Comparison of ENCODE assay signal across 22 mouse cellular contexts in genomic region chr14:27196980-27197379, GRCm38 (mm10).
DNase-seq lines count a peak whose midpoint lies in the region; ATAC-seq lines count a peak whose summit lies in the region.
"Had no signal": no experiment of that assay in that cellular context is flagged by ENCODE, and none has a peak within 500 bp of the region (broad histone marks: within the 10 kb centered on the region; RNA-seq: fewer than 3 reads in every experiment).

No protein-coding gene starts in this region.

- WGBS in kidney, embryonic 15.5 days, result 71% methylated on average over 8 of the region's 8 CpGs

- peak; percentile 46 to 47 for DNase-seq in kidney, adult 8-10 months
- DNase-seq in urinary bladder, postnatal 14 days (ENCODE audit: low spot score), result peak; percentile 60
- no peak for DNase-seq in urinary bladder, postnatal 4 days (ENCODE audit: low spot score in 2 of 2)
- DNase-seq in kidney, postnatal 25 days, result peak; percentile 36 to 63
- peak; percentile 57 for DNase-seq in yolk sac, embryonic 10.5 days (ENCODE audit: low spot score)
- DNase-seq in Muller cell, postnatal 12 days (ENCODE audit: inconsistent ontology term), result no peak
- DNase-seq in urinary bladder, postnatal 25 days (ENCODE audit: low spot score), result no peak
- DNase-seq: adrenal gland, postnatal 36 days; B cell, adult 2 months; cerebellum, adult 11-12 months; cerebellum, postnatal 25 days; layer of hippocampus, adult 9-11 months; lung, postnatal 36 days; right cerebral cortex, postnatal 4 days; thymus, adult 18-20 months had no signal

- no peak overlapping the region for H3K4me3 ChIP-seq in kidney, embryonic 15.5 days (replicated peaks)
- H3K4me3 ChIP-seq: forebrain, embryonic 10.5 days; heart, embryonic 10.5 days; hindbrain, embryonic 12.5 days had no signal

- no peak overlapping the region for H3K27ac ChIP-seq in kidney, embryonic 15.5 days
- H3K27ac ChIP-seq: forebrain, embryonic 10.5 days; heart, embryonic 10.5 days; hindbrain, embryonic 12.5 days; liver, embryonic 14.5 days had no signal

- H3K9me3 ChIP-seq in kidney, embryonic 15.5 days (replicated peaks), result no peaks in the 10 kb centered on the region
- H3K9me3 ChIP-seq: forebrain, embryonic 10.5 days; heart, embryonic 10.5 days; hindbrain, embryonic 12.5 days had no signal

- no peak for ATAC-seq in kidney, embryonic 15.5 days (replicated peaks; ENCODE audit: low FRiP score)
- ATAC-seq: inflammation-experienced regulatory T-cells, adult 6 months; midbrain, embryonic 16.5 days had no signal

- no peak overlapping the region for H3K4me2 ChIP-seq in kidney, embryonic 15.5 days
- H3K4me2 ChIP-seq: hindbrain, embryonic 12.5 days had no signal

- H3K36me3 ChIP-seq in kidney, embryonic 15.5 days, result no peaks in the 10 kb centered on the region
- H3K36me3 ChIP-seq: forebrain, embryonic 10.5 days; heart, embryonic 10.5 days; hindbrain, embryonic 12.5 days had no signal

- H3K27me3 ChIP-seq in kidney, embryonic 15.5 days, result no peaks in the 10 kb centered on the region
- H3K27me3 ChIP-seq: hindbrain, embryonic 12.5 days had no signal

- no peak overlapping the region for H3K9ac ChIP-seq in kidney, embryonic 15.5 days
- H3K9ac ChIP-seq: hindbrain, embryonic 12.5 days; liver, embryonic 14.5 days had no signal

- no peaks in the 10 kb centered on the region for H3K4me1 ChIP-seq in kidney, embryonic 15.5 days
- H3K4me1 ChIP-seq: forebrain, embryonic 10.5 days; heart, embryonic 10.5 days; hindbrain, embryonic 12.5 days had no signal

Comparison
In these comparisons a context has a peak if more than half of its experiments do, and no peak if none do; other contexts are left out.
1. DNase-seq: peak in kidney, adult 8-10 months (2 of 2), urinary bladder, postnatal 14 days (single experiment), kidney, postnatal 25 days (2 of 2) and yolk sac, embryonic 10.5 days (single experiment); none in urinary bladder, postnatal 4 days (0 of 2), Muller cell, postnatal 12 days (single experiment) and urinary bladder, postnatal 25 days (single experiment).